Mouse (Mus musculus): ENCODE results near the gene Ubxn2a. TPM values are rescaled to one million over a fixed set of nuclear protein-coding genes. Genes with fewer than 3 reads are reported as not detected.

The Ubxn2a gene
- polyA plus RNA-seq, 1 experiment from 2014 or later: 20.3 TPM

DNA sequence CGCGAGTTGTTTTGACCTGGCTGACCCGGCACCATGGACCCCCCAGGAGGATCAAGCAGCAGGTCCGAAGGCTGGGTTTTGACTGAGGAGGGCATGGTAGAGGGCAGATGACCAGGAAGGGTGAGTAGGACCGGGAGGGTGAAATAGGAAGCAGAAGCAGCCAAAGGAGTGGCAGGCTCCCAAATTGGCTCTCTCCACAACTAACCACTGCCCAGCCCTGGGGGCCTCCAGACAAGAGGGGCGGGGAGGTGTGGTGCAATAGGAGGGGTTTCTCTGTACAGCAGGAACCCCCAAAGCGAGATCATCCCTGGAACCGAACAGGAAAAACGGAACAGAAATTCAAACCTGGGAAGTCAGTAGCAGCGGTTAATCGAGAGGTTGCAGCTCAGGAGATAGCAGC, 66.8 kb downstream of the Ubxn2a start:
- H3K4me3 ChIP-seq (ENCODE audit: low read depth, low read length): peak overlapping the region; percentile 79
- H3K9me3 ChIP-seq (ENCODE audit: control insufficient read depth, low read length): no peaks in the 10 kb centered on the region
- DNase-seq (ENCODE audit: low spot score): peak; percentile 12
- H3K27ac ChIP-seq (replicated peaks; ENCODE audit: low read depth, low read length): no peak overlapping the region
- peaks cover 5% of the 10 kb centered on the region; the same call in 1 of the 2 replicates for H3K4me1 ChIP-seq (ENCODE audit: control insufficient read depth, insufficient read depth, low read length)
- no peaks in the 10 kb centered on the region for H3K27me3 ChIP-seq (replicated peaks; ENCODE audit: control insufficient read depth, insufficient read depth, low read length)
- H3K36me3 ChIP-seq (ENCODE audit: control insufficient read depth, insufficient read depth, low read length): no peaks in the 10 kb centered on the region
- ATAC-seq (ENCODE audit: low read depth): no peak
- peak overlapping the region; percentile 74 for H3K9ac ChIP-seq (ENCODE audit: low read depth, low read length)
- 1% methylated on average over 11 of the region's 11 CpGs for WGBS
- H3K4me2 ChIP-seq (ENCODE audit: low read depth, low read length): peak overlapping the region; percentile 89

DNA sequence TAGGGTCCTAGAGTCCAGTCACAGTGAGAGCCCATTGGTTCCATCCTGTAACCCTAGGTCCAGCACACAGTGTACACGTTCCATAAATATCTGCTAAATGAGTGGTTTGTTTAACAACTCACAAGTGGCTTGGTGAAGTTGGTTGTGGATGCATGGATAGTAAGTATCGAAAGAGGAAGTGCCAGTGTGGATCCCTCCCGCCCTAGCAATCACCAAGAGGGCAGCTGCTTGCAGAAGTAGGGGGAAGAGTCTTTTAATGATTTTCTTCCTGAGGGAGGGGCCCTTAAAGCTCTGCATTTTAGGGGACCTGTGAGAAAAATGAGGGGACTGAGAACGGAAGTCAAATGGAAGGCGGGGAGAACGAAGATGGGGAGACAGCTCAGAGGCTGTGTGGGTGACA, 67.5 kb downstream of the Ubxn2a start:
- Histone ChIP-seq H3K9ac (ENCODE audit: low read depth, low read length) (no peak overlapping the region), H3K4me2 (ENCODE audit: low read depth, low read length) (peak overlapping the region; percentile 89), H3K4me1 (ENCODE audit: control insufficient read depth, insufficient read depth, low read length) (peaks cover 5% of the 10 kb centered on the region; the same call in 1 of the 2 replicates), H3K4me3 (ENCODE audit: low read depth, low read length) (peak overlapping the region; percentile 79; the same call in 1 of the 2 replicates), H3K36me3 (ENCODE audit: control insufficient read depth, insufficient read depth, low read length) (no peaks in the 10 kb centered on the region), H3K9me3 (ENCODE audit: control insufficient read depth, low read length) (no peaks in the 10 kb centered on the region), H3K27me3 (replicated peaks; ENCODE audit: control insufficient read depth, insufficient read depth, low read length) (no peaks in the 10 kb centered on the region), H3K27ac (replicated peaks; ENCODE audit: low read depth, low read length) (no peak overlapping the region)
- WGBS: 56% methylated on average over 6 of the region's 6 CpGs
- ATAC-seq (ENCODE audit: low read depth) (no peak), DNase-seq (ENCODE audit: low spot score) (no peak)

DNA sequence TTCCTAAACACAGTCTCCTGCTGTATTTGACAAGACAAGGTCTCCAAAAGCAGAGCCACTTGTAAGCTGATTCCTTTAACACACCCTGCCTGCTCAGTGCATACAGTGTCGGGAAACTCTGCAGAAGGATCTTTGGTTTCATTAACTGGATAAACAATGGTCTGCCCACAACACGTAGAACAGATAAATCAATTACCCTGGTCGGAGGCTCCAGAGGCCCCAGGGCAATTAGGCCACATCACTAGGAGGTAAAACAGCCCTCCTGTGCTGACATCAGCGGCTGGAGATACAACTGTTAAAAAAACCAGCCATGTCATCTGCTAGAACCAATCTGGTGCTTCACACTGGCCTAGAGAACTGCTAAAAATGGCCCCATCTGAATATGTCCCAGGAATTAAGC, 70.5 kb downstream of the Ubxn2a start:
- DNase-seq (ENCODE audit: low spot score) (no peak), ATAC-seq (ENCODE audit: low read depth) (no peak)
- Histone ChIP-seq H3K27ac (replicated peaks; ENCODE audit: low read depth, low read length) (no peak overlapping the region), H3K4me3 (ENCODE audit: low read depth, low read length) (no peak overlapping the region), H3K9ac (ENCODE audit: low read depth, low read length) (no peak overlapping the region), H3K4me2 (ENCODE audit: low read depth, low read length) (no peak overlapping the region), H3K36me3 (ENCODE audit: control insufficient read depth, insufficient read depth, low read length) (peaks cover 7% of the 10 kb centered on the region; the same call in 1 of the 2 replicates), H3K4me1 (ENCODE audit: control insufficient read depth, insufficient read depth, low read length) (peaks cover 5% of the 10 kb centered on the region; the same call in 1 of the 2 replicates), H3K27me3 (replicated peaks; ENCODE audit: control insufficient read depth, insufficient read depth, low read length) (no peaks in the 10 kb centered on the region), H3K9me3 (ENCODE audit: control insufficient read depth, low read length) (no peaks in the 10 kb centered on the region)
- WGBS: 44% methylated on average over 4 of the region's 4 CpGs

Other genes starting within 250 kb of the Ubxn2a start
- gene Fam228a, start 169.3 kb downstream of the Ubxn2a start, polyA plus RNA-seq (2014; fragmentation: Nextera tagmentation; extraction: Ambion mirVana): 0.25 and 0.56 TPM in 2 replicates
- 5.0 and 5.4 TPM in 2 replicates for gene Pfn4, start 138.7 kb downstream of the Ubxn2a start, polyA plus RNA-seq (2014; fragmentation: Nextera tagmentation; extraction: Ambion mirVana)
- 3.2 and 4.9 TPM in 2 replicates for gene Fam228b, start 138.4 kb downstream of the Ubxn2a start, polyA plus RNA-seq (2014; fragmentation: Nextera tagmentation; extraction: Ambion mirVana)
- 245 and 248 TPM in 2 replicates for gene Sf3b6, start 90.2 kb downstream of the Ubxn2a start, polyA plus RNA-seq (2014; fragmentation: Nextera tagmentation; extraction: Ambion mirVana)
- 33.4 and 38.0 TPM in 2 replicates for gene Fkbp1b, start 66.1 kb downstream of the Ubxn2a start, polyA plus RNA-seq (2014; fragmentation: Nextera tagmentation; extraction: Ambion mirVana)
- gene Wdcp, start 64.4 kb downstream of the Ubxn2a start, polyA plus RNA-seq (2014; fragmentation: Nextera tagmentation; extraction: Ambion mirVana): 10.4 and 11.7 TPM in 2 replicates
- 0.70 and 0.87 TPM in 2 replicates for gene Mfsd2b, start 33.3 kb downstream of the Ubxn2a start, polyA plus RNA-seq (2014; fragmentation: Nextera tagmentation; extraction: Ambion mirVana)
- 13.6 and 14.7 TPM in 2 replicates for gene Atad2b, start 9.6 kb upstream of the Ubxn2a start, polyA plus RNA-seq (2014; fragmentation: Nextera tagmentation; extraction: Ambion mirVana)